Mouse (Mus musculus) testis, adult 2 months (tissue): ENCODE data around the gene Grk2. TPM values are rescaled to one million over a fixed set of nuclear protein-coding genes. Genes with fewer than 3 reads are reported as not detected.

Source experiments
- H3K27ac ChIP-seq: fragments of 200-500 bp; 2 replicates; pipeline ENCODE4 v1.5.1; 2012; ENCODE audit warnings: low read depth, low read length; ENCODE audit not compliant: control insufficient read depth, insufficient read depth
- H3K27me3 ChIP-seq: fragments of 200-500 bp; 2 replicates; pipeline ENCODE4 v1.6.1; 2012; ENCODE audit warnings: mild to moderate bottlenecking, low read length, moderate library complexity; ENCODE audit not compliant: control insufficient read depth, insufficient read depth
- H3K36me3 ChIP-seq: fragments of 200-500 bp; 2 replicates; pipeline ENCODE4 v1.6.1; 2012; ENCODE audit warnings: mild to moderate bottlenecking, low read length; ENCODE audit not compliant: control insufficient read depth, insufficient read depth
- H3K4me1 ChIP-seq: fragments of 200-500 bp; 2 replicates; pipeline ENCODE4 v1.6.1; 2012; ENCODE audit warnings: low read length; ENCODE audit not compliant: control insufficient read depth, insufficient read depth
- H3K4me3 ChIP-seq: fragments of 200-500 bp; 2 replicates; pipeline ENCODE4 v1.5.1; 2012; ENCODE audit warnings: low read depth, mild to moderate bottlenecking, low read length, moderate library complexity, mixed read lengths; ENCODE audit not compliant: control insufficient read depth
- CTCF ChIP-seq: fragments of 200-500 bp; IDR thresholded peaks from 2 replicates; pipeline ENCODE4 v1.5.1; 2012; ENCODE audit warnings: low read depth, mild to moderate bottlenecking, inconsistent platforms, low read length, moderate library complexity; ENCODE audit not compliant: control insufficient read depth, insufficient read depth, insufficient replicate concordance
- POLR2A ChIP-seq: fragments of 200-500 bp; IDR thresholded peaks from 2 replicates; pipeline ENCODE4 v1.6.1; 2012; ENCODE audit warnings: low read depth, mild to moderate bottlenecking, inconsistent platforms, low read length, moderate library complexity; ENCODE audit not compliant: control insufficient read depth
- polyA plus RNA-seq: library from polyadenylated mRNA; depleted of rRNA; stranded (reverse); fragments of >200 nt; gene quantifications from 2 replicates; pipeline ENCODE4 v1.2.3, GENCODE M21; 2012

The Grk2 gene
- polyA plus RNA-seq, 1 experiment = 10.7 TPM

- TF ChIP-seq CTCF (no peak), POLR2A (no peak)
- Histone ChIP-seq H3K4me3 (no peak overlapping the region), H3K27me3 (no peaks in the 10 kb centered on the region), H3K4me1 (no peaks in the 10 kb centered on the region), H3K36me3 (no peaks in the 10 kb centered on the region; the same call in 1 of the 2 replicates), H3K27ac (no peak overlapping the region)
These were observed 9.4 kb upstream of the Grk2 start for GRCm38 (mm10) chr19:4315223-4315944.

GRCm38 (mm10) chr19:4309776-4310185 lies 3.8 kb upstream of the Grk2 start:
- Histone ChIP-seq H3K4me3 (peak overlapping the region; percentile 15), H3K36me3 (no peaks in the 10 kb centered on the region), H3K27me3 (no peaks in the 10 kb centered on the region), H3K27ac (no peak overlapping the region), H3K4me1 (peaks cover 5% of the 10 kb centered on the region)
- TF ChIP-seq CTCF = peak; percentile 65; the same call in 1 of the 2 replicates
- TF ChIP-seq POLR2A = no peak

GRCm38 (mm10) chr19:4309302-4309701 lies 3.3 kb upstream of the Grk2 start:
- TF ChIP-seq POLR2A (no peak), CTCF (no peak)
- no peaks in the 10 kb centered on the region for H3K27me3 ChIP-seq
- H3K4me3 ChIP-seq = peak overlapping the region; percentile 15
- peaks cover 10% of the 10 kb centered on the region for H3K4me1 ChIP-seq
- H3K36me3 ChIP-seq = no peaks in the 10 kb centered on the region
- no peak overlapping the region for H3K27ac ChIP-seq

- H3K27me3 ChIP-seq = no peaks in the 10 kb centered on the region
- no peaks in the 10 kb centered on the region for H3K36me3 ChIP-seq
- TF ChIP-seq POLR2A = 0 out of 2 replicates have a peak, but pooled peaks have one; percentile 4
- no peak for TF ChIP-seq CTCF
- H3K4me3 ChIP-seq = peak overlapping the region; percentile 92
- H3K4me1 ChIP-seq = peaks cover 12% of the 10 kb centered on the region
- H3K27ac ChIP-seq = peak overlapping the region; percentile 69
These were observed 382 bp downstream of the Grk2 start for GRCm38 (mm10) chr19:4305491-4306189.

GRCm38 (mm10) chr19:4304871-4305321 lies 1.1 kb downstream of the Grk2 start:
- Histone ChIP-seq H3K27ac (no peak overlapping the region), H3K36me3 (no peaks in the 10 kb centered on the region), H3K4me1 (peaks cover 12% of the 10 kb centered on the region), H3K27me3 (no peaks in the 10 kb centered on the region), H3K4me3 (no peak overlapping the region)
- TF ChIP-seq POLR2A (no peak), CTCF (no peak)

GRCm38 (mm10) chr19:4304251-4304821 lies 1.7 kb downstream of the Grk2 start:
- no peaks in the 10 kb centered on the region for H3K36me3 ChIP-seq
- TF ChIP-seq POLR2A (no peak), CTCF (no peak)
- H3K4me1 ChIP-seq = peaks cover 12% of the 10 kb centered on the region
- no peak overlapping the region for H3K4me3 ChIP-seq
- no peak overlapping the region for H3K27ac ChIP-seq
- H3K27me3 ChIP-seq = no peaks in the 10 kb centered on the region

- no peak overlapping the region for H3K4me3 ChIP-seq
These were observed 2.4 kb downstream of the Grk2 start for GRCm38 (mm10) chr19:4303640-4303995.

More at GRCm38 (mm10) chr19:4303640-4303995, 2.4 kb downstream of the Grk2 start:
- Histone ChIP-seq H3K36me3 (no peaks in the 10 kb centered on the region), H3K27ac (no peak overlapping the region), H3K4me1 (peaks cover 12% of the 10 kb centered on the region), H3K27me3 (no peaks in the 10 kb centered on the region)
- no peak for TF ChIP-seq CTCF
- TF ChIP-seq POLR2A = no peak
